Mouse (Mus musculus): Measurements from ENCODE around the gene Nup54.

DNA sequence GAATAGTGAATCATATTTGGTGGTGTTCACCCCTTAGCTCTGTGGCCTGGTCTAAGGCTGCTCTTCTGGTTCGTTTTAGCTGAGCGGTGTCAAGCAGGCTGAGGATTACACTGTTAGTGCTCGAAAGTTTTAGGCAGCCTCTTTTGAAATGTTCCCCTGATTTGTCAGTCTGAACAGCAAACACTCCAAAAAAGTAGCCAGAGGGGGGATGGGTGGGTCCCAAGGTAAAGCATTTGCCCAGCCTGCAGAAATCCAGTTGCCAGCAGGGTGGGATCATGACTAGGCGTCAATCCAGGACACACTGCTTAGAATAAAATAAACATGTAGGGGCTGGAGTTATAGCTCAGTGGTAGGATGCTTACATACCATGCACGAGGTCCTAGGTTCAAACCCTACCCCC is 37.8 kb upstream of the Nup54 start:
- TF ChIP-seq GATA1 (IDR thresholded peaks at IDR 0.05; ENCODE audit: borderline replicate concordance, low read length) (no peak), FLI1 (IDR thresholded peaks at IDR 0.05; ENCODE audit: low read length) (no peak)
